Mouse (Mus musculus) brown adipose tissue, adult 24 weeks (tissue): ENCODE measurements around the gene Cped1. TPM values are rescaled to one million over a fixed set of nuclear protein-coding genes. Genes with fewer than 3 reads are reported as not detected.
"Not testable (repeated sequence)": the region's sequence is repeated elsewhere in the genome, so short reads cannot be mapped to it uniquely, and the experiment has no call there.

Experiments used
- H3K27ac ChIP-seq: fragments of 200-500 bp; replicated peaks from 2 replicates; pipeline ENCODE4 v1.5.1; 2012; ENCODE audit warnings: low read depth, mild to moderate bottlenecking, low read length
- H3K4me1 ChIP-seq: fragments of 200-500 bp; 2 replicates; pipeline ENCODE4 v1.6.1; 2012; ENCODE audit warnings: low read length, mixed read lengths; ENCODE audit not compliant: control insufficient read depth, insufficient read depth, insufficient read length
- H3K4me3 ChIP-seq: fragments of 200-500 bp; 2 replicates; pipeline ENCODE4 v1.5.1; 2012; ENCODE audit warnings: low read depth, mild to moderate bottlenecking, low read length, moderate library complexity; ENCODE audit not compliant: insufficient read depth
- polyA plus RNA-seq: library from polyadenylated mRNA; stranded (reverse); fragments of >200 nt; gene quantifications from 2 replicates; pipeline ENCODE4 v1.2.4, GENCODE M21; 2012; ENCODE audit not compliant: missing spikeins, insufficient read depth, insufficient read length

Gene Cped1
- polyA plus RNA-seq, 1 experiment: 39.6 TPM

DNA sequence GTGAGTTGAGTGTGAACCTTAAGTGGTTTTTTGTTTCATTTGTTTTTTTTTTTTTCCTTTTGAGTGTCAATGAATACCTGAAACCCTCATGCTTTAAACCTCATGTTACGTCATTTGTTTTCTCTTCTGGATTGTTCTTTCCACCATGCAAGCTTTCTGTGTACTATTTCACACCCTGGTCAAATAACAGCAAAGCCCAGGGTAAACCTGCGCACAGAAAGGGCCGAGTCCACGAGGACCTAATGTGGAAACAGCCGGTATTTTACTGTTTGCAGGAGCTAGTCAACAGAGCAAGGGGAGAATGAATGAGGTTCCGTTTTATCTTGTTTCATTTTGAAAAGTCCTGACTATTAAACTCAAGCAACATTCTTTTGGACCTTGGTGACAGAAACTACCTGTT, 128.4 kb downstream of the Cped1 start:
- Histone ChIP-seq H3K4me3 (no peak overlapping the region), H3K4me1 (no peaks in the 10 kb centered on the region), H3K27ac (no peak overlapping the region)

GRCm38 (mm10) chr6:22116679-22117078, 131.0 kb downstream of the Cped1 start:
- no peaks in the 10 kb centered on the region for H3K4me1 ChIP-seq
- no peak overlapping the region for H3K4me3 ChIP-seq
- H3K27ac ChIP-seq: no peak overlapping the region

DNA sequence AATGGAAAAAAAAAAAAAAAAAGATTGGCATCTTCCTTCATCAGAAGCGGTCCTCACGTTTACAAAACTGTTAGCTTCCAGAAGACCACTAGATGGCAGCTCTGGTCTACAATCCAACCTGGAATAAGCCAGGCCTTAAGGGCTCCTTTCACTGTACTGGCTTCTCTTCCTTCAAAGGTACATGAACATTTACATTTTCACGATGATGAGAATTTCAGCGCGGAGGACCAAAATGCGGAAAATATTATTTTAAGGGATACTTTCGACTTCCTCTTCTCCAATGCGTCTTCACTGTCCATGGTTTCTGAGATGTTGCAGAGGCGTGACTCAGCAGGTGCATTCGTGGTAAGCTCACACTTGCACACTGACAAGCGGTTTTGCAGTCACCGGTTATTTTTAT, 136.4 kb downstream of the Cped1 start:
- Histone ChIP-seq H3K4me1 (no peaks in the 10 kb centered on the region), H3K27ac (no peak overlapping the region), H3K4me3 (no peak overlapping the region)

DNA sequence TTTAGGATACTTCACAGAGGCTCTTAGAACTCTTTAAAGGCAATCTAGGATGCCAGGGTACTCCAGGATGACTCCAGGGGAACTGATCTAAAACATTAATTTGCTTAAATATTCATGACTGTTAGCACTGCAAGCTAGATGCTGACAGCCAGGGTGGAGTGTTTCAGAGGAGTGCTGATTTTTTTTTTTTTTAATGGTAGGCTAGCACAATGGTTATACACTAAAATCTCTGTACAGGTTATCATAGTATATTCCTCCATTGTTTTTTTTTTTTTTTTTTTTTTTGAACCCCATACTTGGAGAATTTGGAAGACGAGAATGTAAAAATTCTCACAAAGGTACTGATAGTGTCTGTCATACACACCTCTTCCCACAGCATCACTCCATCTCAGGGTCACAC, 137.0 kb downstream of the Cped1 start:
- Histone ChIP-seq H3K27ac (no peak overlapping the region), H3K4me1 (no peaks in the 10 kb centered on the region), H3K4me3 (no peak overlapping the region)

DNA sequence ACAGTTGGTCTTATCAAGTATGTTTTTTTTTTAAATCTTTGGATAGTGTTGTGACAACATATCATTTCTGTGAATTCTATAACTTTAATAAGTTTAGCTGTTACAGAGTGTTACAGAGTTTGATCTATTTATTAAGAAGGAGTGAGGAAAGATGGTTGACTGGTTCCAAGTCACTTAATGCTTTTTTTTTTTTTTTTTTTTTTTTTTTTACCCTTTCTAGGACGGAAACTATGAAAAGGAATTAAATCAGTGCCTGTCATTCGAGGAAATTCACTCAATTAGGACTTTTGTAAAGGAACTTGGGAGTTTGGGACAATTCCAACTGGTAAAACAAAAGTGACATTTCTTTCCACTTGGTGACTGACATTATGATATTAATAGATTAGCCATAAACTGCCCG, 137.6 kb downstream of the Cped1 start:
- H3K4me1 ChIP-seq: no peaks in the 10 kb centered on the region
- H3K27ac ChIP-seq: no peak overlapping the region
- no peak overlapping the region for H3K4me3 ChIP-seq

DNA sequence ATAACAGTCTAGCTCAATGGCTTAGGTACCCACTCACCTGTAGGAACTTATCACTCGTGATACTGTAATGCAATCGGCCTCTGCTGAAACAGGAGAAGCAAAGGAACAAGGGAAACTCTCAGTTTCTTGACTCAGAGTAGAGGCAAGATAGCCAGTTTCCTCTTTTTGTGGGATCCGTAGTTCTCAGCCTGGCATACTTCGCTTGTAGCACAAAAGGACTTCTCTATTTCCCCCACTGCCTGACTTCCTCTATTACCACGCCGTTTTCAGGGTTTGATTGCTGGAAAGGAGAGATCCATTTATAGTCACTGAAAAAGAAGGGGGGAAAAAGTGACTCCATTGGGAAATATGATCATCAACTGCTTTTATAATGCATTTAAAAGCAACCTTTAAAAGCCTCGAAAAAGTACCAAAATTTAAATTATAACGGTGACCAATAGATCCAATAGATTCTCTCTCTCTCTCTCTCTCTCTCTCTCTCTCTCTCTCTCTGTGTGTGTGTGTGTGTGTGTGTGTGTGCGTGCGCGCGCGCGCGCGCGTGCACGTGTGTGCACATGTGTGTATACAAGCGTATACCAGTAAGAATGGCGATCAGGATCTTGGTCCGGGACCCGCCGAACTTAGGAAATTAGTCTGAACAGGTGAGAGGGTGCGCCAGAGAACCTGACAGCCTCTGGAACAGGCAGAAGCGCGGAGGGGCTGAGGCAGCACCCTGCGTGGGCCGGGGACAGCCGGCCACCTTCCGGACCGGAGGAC, 139.0 kb downstream of the Cped1 start:
- not testable (repeated sequence) for H3K4me1 ChIP-seq, H3K27ac ChIP-seq, H3K4me3 ChIP-seq

DNA sequence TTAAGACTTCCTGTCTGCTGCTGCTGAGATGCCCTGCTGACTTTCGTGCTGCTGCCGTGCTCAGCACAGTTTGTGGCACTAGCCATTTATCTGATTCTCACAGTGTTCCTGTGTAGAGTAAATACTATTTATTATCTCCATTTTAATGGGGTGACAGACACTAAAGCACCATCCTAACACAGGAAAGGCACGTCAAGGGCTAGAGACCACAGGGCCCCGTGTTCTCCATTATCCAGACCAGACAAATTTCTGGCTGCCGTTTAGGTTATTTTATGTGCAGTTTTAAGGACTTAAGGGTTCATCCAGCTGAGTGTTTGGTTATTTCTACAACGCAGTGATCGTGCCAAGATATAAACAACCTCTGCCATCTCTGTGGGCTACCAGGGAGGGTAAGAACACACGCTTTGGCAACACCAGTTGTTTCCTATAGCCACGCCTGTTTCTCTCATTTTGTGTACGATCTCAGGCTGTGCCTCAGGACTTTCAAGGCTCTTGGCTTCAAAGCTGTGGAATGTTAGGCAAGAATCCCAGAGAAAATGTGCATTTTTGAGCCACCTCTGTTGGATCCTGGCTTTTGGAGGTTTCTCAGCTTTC, 149.4 kb downstream of the Cped1 start:
- no peak overlapping the region for H3K4me3 ChIP-seq
- no peaks in the 10 kb centered on the region for H3K4me1 ChIP-seq
- H3K27ac ChIP-seq: no peak overlapping the region

DNA sequence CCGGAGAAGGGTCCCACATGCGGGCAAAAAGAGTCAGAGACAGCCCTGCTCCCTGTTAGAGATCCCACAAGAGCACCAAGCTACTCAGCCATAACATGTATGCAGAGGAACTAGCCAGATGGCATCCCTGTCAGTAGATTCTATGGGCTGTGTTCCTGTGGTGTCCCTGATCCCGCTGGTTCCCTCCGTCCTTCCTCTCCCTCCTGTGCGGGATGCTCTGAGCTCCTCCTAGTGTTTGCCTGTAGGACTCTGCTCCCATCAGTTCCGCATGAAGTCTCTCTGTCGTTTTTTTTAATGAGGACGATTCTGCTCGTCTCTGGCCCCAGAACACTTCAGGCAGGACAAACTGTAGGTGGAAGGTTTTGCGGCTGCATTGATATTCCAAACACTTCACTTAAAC, 151.1 kb downstream of the Cped1 start:
- no peaks in the 10 kb centered on the region for H3K4me1 ChIP-seq
- H3K27ac ChIP-seq: no peak overlapping the region
- no peak overlapping the region for H3K4me3 ChIP-seq

DNA sequence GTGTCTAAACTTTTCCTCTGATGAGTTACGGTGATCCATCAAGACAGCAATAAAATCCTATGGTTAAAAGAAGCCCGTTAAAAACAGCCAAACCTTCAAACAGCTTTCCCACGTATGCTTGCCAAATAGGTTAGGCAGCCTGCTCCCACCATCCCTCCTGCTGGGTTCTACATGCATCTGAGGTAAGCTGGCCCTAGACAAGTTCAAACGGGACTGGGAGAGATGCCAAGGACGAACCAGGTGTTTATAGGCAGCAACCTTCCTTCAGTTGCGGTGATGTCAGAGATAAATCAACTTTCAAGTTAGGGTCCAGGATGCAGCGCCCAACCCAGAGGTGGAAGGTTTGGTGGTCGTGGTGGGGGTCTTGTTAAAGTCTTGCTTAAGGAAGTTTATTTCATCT, 155.1 kb downstream of the Cped1 start:
- Histone ChIP-seq H3K27ac (no peak overlapping the region), H3K4me1 (no peaks in the 10 kb centered on the region), H3K4me3 (no peak overlapping the region)

GRCm38 (mm10) chr6:22147236-22147635, 161.5 kb downstream of the Cped1 start:
- H3K27ac ChIP-seq: no peak overlapping the region
- no peak overlapping the region for H3K4me3 ChIP-seq
- H3K4me1 ChIP-seq: 0 out of 2 replicates have a peak, but pooled peaks cover 3% of the 10 kb centered on the region

GRCm38 (mm10) chr6:22148511-22148910, 162.8 kb downstream of the Cped1 start:
- 0 out of 2 replicates have a peak, but pooled peaks cover 3% of the 10 kb centered on the region for H3K4me1 ChIP-seq
- no peak overlapping the region for H3K27ac ChIP-seq
- no peak overlapping the region for H3K4me3 ChIP-seq

DNA sequence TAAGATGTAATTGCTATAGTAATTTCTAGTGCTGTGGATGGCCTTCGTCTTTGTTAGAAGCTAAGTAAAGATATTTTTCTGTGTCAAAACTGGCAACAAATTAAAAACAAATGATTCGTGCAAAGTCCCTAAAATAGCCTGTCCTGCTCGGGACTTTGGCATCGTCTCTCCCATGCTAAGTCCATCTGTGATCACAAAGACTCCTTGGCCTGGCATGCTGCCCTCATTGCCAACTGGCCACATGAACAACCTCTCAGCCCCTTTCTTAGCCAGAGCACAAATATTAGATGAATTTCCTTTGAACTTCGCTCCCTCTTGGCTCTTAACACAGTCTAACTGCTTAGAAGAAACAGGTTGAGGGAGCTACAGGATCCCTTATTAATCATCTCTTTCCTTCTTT, 171.7 kb downstream of the Cped1 start:
- Histone ChIP-seq H3K4me3 (no peak overlapping the region), H3K4me1 (peaks cover 7% of the 10 kb centered on the region), H3K27ac (no peak overlapping the region)

DNA sequence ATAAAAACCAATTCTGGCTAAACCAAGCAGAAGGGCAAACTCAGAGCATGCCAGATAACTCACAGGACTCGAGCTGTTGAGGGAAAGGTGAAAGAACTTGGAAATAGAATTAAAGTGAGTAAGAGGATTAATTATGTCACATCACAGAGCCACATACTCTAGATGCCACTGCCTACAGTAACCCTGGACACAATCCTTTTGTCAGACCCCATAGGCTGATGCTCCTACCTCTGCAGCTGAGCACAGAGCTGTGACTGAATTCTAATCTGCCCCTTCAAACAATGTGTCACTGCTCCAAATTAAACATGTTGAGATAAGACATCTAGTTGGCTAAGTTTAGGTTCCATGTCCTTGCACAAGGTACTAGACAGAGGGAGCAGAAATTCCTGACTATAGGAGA, 176.2 kb downstream of the Cped1 start:
- Histone ChIP-seq H3K27ac (no peak overlapping the region), H3K4me3 (no peak overlapping the region), H3K4me1 (no peaks in the 10 kb centered on the region; the same call in 1 of the 2 replicates)

GRCm38 (mm10) chr6:22168388-22168787, 182.7 kb downstream of the Cped1 start:
- Histone ChIP-seq H3K4me1 (no peaks in the 10 kb centered on the region), H3K4me3 (no peak overlapping the region), H3K27ac (no peak overlapping the region)

- Histone ChIP-seq H3K27ac (no peak overlapping the region), H3K4me1 (no peaks in the 10 kb centered on the region)
These were observed 193.1 kb downstream of the Cped1 start for GRCm38 (mm10) chr6:22178721-22179295.

GRCm38 (mm10) chr6:22180316-22180715, 194.6 kb downstream of the Cped1 start:
- H3K4me1 ChIP-seq: no peaks in the 10 kb centered on the region
- H3K27ac ChIP-seq: no peak overlapping the region
- H3K4me3 ChIP-seq: no peak overlapping the region

More at GRCm38 (mm10) chr6:22178721-22179295, 193.1 kb downstream of the Cped1 start:
- no peak overlapping the region for H3K4me3 ChIP-seq
